Mouse (Mus musculus) layer of hippocampus, postnatal 10 days (tissue): Measurements from ENCODE around the gene Naa35. TPM values are rescaled to one million over a fixed set of nuclear protein-coding genes. Genes with fewer than 3 reads are reported as not detected.
"Not testable (repeated sequence)": the region's sequence is repeated elsewhere in the genome, so short reads cannot be mapped to it uniquely, and the experiment has no call there.

ENCODE experiments used
- DNase-seq, 2 experiments: peaks; one replicate each; pipeline ENCODE4 v3.0.0; 2021; ENCODE audit warnings: low spot score in 2 of 2
- total RNA-seq, 2 experiments: library from RNA; stranded (reverse); gene quantifications; 2 replicates each; pipeline ENCODE4 v1.2.3; 2021

The Naa35 gene
- total RNA-seq, 2 experiments from 2014 or later = 108 to 112 TPM

DNA sequence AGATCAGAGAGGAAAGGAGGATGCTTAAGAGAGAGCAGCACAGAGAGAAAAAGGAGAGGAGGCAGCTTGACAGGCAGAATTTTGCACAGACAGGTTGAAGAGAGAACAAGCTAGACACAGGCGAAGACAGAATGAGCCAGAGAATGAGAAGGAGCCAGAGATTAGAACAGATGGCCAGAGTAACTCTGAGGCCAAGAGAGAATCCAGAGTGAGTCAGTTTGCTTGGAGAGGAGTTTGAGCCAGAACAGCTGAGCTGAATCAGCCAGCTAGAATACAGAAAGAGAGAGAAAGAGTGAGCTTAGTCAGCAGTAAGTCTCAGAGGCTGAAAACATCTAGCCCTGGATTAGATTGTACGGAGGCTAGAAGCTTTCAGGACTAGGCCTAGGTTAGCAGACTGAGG is 12.5 kb upstream of the Naa35 start:
- peak; percentile 28 to 30 for DNase-seq

DNA sequence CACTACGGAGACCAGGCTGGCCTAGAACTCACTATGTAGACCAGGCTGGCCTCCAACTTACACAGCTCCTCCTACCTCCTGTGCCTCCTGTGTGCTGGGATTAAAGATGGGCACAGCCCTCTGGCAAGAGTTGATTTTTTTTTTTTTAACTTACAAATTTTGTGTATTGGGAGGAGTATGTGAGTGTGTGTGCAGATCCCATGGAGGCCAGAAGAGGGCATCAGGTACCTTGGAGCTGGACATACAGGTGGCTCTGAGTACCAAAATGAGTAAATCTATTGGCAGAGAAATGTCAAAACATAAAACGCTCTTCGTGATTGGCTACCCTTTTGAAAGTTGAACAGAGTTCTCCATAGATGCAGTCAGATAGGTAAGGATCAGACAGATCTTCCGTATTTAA is 4.1 kb upstream of the Naa35 start:
- no peak for DNase-seq

DNA sequence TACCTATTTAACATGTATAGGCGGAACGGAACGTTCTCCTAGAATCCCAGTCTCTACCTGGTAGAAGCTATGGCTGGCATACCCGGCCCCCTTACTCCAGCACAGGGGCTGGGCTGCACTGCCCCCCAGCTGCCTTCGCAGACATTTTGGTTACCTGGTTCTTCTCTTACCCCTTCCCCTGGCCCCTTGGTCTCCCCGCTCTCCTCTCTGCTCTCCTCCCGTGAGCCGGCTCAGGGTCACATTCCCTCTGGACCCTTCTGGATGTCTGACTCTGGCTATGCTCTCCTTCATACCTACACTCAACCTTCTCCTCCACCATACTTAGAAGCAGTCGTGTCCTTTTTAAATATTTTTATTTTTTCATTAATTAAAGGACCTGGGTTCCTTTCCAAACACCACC is 578 bp upstream of the Naa35 start:
- peak; percentile 41 to 55 for DNase-seq

DNA sequence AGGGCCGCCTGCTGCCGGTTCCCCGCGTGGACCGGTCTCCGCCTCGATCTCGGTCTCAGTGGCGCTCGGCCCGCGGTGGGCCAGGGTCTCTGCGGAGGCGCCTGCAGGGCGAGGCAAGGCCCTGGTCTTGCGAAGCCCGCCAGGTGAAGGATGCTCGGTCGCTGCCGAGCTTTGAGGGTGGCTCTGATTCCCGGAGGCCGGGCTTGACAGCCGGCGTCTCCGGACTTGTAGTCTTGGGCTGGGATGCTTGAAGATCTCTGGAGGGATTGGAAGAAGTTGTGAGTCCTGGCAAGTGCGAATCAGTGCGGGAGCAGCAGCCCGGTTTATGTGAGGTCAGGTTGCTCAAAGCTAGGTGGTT is 568 bp downstream of the Naa35 start:
- peak in 1 of 2 experiments; percentile 45 for DNase-seq

DNA sequence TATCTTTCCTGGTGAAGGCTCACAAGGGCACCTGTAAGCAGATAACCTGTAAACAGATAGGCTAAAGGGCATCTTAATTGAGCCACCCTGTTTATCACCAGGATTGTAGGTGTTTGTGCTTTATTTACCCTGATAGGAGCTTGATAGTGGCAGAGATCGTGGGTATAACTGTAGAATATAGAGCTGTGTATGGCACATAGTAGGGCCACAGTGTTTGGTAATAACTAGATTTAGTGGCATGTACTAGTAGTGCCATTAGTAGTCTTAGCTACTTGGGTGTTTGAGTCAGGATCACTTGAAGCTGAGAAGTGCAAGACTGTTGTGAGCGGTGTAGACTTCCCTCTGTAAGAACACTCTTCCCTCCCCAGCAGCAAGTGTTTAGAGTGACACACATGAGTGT is 2.1 kb downstream of the Naa35 start:
- DNase-seq = no peak

DNA sequence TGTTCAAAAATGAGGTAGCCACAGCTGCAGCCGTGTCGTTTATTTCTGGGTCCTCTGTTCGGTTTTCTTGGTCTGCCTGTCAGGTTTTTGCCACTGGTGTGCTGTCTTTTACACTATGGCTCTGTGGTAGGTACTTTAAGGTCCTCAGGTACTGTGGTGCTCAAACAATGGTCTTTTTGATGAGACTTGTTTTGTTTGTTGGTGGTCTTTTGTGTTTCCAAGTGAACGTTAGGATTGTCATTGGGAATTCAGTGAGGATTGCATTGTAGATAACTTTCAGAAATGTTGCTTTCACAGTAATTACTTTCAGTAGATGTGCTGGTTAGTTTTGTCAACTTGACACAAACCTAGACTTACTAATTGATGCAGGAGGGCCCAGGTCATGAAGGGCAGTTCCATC is 4.6 kb downstream of the Naa35 start:
- no peak for DNase-seq

DNA sequence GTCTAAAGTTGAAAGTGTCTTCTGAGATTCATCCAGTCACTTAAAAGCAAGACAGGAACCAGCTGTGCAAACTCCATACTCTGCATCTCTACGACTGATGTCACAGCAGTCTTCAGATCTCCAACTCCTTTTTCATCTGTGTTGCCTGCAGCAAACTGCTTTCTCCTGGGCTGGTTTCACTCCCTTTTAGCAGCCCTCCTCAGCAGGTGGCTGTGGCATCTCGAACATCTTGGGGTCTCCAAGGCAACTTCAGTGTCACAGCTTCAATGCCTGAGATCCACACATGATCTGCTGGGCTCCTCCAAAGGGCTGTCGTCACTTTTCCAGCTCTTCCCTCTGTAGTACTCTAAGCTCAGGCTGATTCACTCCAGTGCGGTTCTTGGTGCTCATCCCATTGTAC is 5.6 kb downstream of the Naa35 start:
- DNase-seq = no peak

DNA sequence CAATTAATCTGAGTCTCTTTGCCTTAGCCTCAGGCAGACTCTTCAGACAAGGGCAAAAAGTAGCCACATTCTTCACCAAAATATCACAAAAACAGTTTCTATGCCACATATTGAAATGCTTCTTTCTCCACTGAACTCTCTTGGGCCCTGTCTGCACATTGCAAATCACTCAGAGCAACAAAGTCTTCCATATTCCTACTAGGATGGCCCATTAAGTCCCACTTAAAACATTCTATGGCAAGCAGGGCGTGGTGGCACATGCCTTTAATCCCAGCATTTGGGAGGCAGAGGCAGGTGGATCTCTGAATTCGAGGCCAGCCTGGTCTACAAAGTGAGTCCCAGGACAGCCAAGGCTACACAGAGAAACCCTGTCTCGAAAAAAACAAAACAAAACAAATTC is 7.0 kb downstream of the Naa35 start:
- DNase-seq = not testable (repeated sequence)

DNA sequence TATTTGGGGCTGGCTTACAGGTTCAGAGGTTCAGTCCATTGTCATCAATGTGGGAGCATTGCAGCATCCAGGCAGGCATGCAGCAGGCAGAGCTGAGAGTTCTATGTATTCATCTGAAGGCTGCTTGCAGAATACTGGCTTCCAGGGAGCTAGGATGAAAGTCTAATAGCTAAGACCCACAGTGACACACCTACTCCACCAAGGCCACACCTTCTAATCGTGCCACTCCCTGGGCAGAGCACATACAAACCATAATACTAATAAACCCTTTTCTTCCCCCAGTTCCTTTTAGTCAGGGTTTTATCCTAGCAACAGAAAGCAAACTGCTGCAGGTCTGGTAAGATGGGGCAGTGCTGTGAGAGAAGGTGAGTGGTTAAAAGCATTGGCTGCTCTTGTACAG is 7.6 kb downstream of the Naa35 start:
- DNase-seq = no peak

DNA sequence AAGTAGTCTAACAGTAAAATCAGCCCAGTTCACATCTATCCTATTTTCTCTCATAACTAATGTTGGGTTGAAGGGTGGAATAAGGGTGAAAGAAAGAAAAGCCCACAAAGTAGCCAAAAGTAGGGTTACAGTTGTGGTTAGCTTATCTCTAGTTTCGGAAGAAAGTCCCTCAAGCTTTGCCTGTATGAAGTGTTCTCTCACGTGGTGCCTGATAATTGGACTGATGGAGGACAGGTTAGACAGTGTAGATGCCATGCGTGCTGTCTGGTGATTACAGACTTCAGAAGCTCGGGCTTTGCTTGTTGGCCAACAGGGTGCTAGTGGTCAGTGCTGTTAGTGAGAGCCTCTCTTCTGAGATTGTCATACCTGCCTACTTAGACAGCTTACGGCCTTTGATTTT is 18.0 kb downstream of the Naa35 start:
- no peak for DNase-seq

DNA sequence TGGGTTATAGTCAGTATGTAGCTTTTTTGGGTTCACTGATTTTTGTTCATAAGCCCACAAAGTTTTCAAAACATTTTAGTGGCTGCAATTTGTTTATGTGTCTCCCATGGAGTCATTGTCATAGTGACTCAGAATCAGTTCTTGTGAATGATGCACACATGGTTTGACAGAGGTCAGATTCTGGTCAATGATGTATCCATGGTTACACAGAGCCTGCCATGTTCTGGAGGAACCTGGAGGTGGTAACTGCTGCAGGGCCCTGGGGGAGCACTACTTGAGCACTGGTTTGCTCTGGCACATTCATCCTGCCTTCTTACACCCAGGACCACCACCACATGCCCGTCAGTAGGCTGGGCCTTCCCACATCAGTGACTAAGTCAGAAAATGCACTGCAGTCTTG is 19.5 kb downstream of the Naa35 start:
- DNase-seq = no peak

DNA sequence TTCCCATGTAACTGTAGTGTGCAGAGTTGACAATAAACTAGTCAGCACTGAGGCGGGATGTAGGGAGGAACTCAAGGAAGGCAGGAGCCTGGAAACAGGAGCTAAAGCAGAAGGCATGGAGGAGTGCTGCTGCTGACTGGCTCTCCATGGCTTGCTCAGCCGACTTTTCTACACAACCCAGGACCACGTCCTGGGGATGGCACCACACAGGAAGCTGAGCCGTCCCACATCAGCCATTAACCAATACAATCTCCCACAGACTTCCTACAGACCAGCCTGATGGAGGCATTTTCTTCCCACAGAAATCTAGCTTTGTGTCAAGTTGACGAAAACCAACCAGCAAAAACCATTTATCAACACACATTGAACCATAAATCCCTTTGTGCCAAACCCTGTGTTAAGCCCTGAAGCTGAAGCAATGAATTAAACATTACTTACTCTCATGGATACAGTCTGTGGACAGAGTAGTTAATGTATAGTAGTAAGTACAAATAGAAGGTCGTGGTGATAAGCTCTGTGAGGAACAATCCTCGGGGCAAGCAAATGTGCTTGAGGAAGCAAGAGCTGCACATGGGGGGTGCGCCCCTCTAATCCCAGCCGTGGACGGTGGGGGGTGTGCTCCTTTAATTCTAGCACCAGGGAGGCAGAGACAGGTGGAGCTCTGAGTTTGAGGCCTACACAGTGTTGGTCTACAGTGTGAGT is 20.3 kb downstream of the Naa35 start:
- DNase-seq = no peak

DNA sequence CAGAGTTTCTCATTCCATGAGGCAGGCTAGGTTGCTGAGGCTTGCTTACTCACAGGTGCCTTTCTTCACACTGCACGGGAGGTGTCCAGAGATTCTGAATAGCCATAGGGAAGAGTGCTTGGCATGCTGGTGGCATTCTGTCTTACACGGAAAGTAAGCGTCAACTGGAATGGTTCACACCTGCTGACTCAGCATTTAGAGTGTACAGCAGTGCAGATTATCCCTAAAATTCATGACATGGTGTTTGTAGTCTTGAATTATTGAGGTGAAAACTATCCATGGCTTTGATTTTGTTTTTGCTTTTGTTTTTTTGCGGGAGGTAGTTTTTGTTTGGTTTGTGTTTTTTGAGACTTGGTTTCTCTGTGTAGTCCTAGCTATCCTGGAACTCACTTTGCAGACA is 24.8 kb downstream of the Naa35 start:
- DNase-seq = no peak

DNA sequence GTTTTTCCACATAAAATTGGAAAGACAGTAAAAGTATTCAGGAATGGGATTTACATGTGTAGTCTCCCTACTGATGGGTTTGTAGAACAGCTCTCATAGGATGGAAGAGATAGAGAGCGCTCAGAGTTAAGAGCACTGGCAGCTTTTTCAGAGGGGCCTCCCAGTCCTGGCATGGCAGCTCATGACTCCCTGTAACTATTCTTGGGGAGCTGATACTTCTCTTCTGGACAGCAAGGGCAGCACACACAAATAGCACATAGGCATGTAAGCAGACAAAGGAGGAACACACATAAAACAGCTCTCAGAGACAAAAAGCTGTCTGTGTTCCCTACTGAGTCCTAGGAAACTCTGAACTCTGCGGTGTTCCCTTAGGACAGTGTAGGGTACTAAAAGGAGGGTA is 25.4 kb downstream of the Naa35 start:
- no peak for DNase-seq

DNA sequence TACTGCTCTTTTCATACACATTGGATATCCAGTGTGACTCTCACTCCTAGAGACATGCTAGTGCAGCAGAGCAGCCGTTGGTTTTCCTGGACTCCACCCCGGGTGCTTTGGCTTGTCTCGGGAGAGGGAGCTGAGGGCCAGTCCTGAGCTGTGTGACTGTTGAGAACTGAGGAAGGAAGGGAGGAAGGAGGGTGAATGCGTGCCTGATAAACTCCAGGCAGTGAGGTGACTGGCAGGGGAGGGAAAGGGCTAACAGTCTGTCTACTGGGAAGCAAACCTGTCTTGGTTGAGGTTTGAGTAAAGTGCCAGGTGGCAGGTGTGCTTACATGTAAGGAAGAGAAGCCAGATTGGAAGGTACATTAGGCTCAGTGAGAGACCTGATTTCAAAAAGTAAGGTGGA is 28.8 kb downstream of the Naa35 start:
- DNase-seq = no peak

DNA sequence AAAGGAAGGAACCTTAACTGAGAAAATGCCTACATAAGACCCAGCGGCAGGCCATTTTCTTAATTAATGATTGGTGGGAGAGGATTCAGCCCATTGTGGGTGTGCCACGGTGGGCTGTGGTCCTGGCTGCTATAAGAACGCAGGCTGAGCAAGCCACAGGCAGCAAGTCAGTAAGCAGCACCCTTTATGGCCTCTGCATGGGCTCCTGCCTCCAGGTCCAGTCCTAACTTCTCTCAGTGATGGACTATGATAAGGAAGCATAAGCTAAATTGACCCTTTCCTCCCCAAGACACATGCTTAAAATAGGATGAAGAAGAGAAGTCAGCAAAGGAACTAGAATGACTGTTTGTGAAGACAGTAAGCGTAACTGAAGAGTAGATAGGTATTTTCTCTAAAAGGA is 30.1 kb downstream of the Naa35 start:
- DNase-seq = no peak

DNA sequence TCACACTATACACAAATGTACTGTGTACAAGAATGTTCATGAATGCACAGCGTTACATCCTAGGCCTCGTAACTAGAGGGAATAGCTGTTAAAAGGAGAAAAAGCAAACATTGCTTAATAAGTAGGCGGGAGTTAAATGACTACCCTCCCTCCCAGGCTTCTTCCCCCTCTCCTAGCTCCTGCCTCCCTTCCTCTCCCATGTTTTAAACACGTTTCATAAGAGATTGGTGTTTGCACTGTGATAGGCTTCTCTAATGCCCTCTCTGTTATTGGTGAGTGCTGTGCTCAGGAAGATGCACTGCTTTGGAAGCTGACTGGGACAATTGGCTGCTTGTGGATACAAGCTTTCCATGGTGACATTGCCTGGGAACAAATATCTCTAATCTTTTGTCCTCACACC is 30.5 kb downstream of the Naa35 start:
- no peak for DNase-seq

DNA sequence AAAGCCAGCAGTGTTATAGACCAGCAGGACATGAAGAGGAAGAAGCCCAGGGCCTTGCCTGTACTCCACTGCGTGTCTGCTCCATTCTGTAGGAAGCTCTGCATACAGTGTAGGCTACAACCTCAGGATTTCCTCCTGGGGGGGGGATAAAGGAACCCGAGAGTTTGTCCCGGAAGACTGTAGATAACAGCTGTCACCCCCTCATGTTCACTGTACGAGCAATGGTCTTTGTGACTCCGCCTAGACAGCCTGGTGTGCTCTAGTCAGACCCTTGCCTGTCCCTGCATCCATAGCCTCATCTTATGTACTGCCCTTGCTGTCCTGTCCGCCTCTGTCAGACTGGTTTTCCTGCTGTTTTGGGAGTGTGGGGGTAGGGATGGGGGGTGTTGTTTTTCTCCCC is 33.4 kb downstream of the Naa35 start:
- DNase-seq = no peak

DNA sequence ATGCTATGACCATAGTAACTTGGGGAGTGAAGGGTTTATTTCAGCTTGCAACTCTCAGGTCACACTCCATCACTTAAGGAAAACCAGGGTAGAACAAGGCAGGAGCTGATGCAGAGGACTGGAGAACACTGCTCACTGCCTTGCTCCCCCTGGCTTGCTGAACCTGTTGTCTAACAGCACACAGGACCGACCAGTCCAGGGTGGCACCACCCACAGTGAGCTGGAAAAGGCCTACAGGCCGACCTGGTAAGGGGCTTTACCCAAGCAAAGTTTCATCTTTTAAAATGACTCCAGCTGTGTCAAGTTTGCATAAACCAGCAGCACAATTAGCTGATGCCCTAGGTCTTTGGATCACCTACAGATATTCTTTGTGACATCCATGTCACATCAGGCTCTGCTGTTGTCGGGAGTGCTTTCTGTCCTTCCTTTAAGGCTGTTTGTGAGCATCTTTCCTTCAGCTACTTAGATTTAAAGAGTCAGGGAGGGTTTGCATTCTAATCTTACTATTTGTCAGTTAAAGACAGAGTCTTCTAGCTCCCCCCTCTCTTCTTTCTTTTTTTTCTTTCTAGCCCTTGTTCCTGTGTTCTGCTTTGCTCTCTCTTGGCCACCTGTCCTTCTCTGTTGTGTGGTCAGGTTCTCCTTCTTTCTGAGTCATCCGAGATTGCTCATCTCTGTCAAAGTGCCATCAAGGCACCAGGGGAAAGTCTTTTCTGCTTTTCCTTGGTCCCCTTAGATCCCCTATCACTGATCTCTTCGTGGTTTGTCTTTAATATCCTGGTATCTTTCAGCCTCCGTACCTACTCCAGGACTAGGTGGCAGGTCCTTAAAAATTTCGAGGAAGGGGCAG is 36.8 kb downstream of the Naa35 start:
- no peak for DNase-seq

DNA sequence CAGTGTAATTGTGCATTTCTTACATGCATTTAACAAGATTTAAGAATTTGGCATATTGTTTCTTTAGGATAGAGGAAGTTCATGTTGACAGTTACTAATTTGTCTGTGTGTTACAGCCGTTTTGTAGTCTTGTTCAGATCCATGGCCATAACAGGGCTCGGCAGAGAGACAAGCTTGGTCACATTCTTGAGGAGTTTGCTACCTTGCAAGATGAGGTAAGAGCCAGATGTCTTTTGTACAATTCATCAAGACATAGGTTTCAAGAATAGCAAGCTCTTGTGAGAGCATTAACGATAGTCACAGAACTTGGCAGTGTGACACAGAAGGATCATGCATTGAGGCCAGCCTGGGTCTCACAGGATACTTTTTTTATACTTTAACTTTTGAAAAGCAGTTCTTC is 39.3 kb downstream of the Naa35 start:
- no peak for DNase-seq

DNA sequence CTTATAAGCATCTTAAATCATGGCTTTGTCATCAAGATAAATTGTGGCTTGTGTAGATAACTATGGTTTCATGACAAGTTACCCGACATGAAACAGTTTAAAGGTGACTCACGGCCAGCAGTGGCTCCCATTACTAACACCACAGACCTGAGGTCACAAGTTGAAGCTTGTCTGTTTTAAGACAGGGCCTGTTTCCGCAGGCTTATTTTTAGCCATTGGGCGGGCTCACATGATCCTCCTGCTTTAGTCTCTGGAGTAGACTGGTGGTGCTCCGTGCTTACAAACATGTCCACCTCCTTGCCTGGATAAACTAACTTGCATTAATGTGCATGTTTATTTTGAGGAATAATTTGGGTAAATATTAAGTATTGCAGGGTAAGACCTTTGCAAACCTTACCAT is 39.8 kb downstream of the Naa35 start:
- DNase-seq = no peak

DNA sequence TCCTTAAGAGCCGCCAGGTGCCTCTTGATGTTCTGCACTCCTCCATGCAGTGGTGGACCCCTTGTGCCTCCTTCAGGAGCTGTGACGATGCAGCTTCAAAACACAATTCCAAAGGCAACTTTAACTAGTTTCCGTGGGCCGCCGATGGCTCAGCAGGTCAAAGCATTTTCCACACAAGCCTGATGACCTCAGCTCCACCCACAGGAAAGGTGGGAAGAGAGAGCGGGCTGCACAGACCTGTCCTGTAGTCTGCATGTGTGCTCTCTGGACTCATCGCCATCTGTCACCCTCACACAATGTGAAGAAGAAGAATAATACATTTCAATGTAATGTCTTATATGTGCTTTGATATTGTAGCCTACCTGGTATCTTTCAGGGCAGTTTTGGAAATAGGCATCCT is 41.7 kb downstream of the Naa35 start:
- DNase-seq = no peak

DNA sequence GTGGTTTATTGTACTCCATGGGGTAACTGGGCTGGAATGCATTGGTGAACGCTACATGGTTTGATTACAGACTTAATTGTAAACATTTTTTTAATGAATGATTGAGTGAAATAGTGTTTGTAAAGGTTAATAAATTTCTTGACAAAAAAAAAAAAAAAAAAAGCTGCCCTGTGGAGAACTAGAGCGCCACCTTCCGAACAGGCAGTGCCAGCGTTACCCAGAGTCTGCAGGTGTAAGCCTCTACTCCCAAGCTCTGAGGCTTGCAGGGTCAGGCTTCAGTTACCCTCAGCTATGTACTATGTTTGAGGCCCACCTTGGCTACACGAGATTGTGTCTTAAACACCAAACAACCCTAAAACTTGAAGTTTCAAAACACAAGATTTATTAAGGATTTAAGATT is 49.6 kb downstream of the Naa35 start:
- no peak for DNase-seq
